Mouse (Mus musculus): ENCODE results near the gene Serpini1. TPM values are rescaled to one million over a fixed set of nuclear protein-coding genes. Genes with fewer than 3 reads are reported as not detected.
"Not testable (repeated sequence)": the region's sequence is repeated elsewhere in the genome, so short reads cannot be mapped to it uniquely, and the experiment has no call there.

Serpini1 gene
- polyA plus RNA-seq, 1 experiment = 0.72 TPM

GRCm38 (mm10) chr3:75651603-75652115, 94.3 kb downstream of the Serpini1 start:
- WGBS = 74% methylated on average over 2 of the region's 2 CpGs
- no peak overlapping the region for H3K4me3 ChIP-seq (ENCODE audit: extremely low read depth, insufficient read depth, insufficient read length)
- no peaks in the 10 kb centered on the region for H3K27me3 ChIP-seq (ENCODE audit: control insufficient read depth, insufficient read depth, low read length)
- no peak for DNase-seq (ENCODE audit: low read depth in 1 of 2, low spot score in 2 of 2)
- H3K36me3 ChIP-seq (ENCODE audit: control insufficient read depth, insufficient read depth, low read length) = no peaks in the 10 kb centered on the region
- TF ChIP-seq POLR2A (IDR thresholded peaks at IDR 0.05; ENCODE audit: low read depth, low read length) (no peak), CTCF (IDR thresholded peaks at IDR 0.05; ENCODE audit: extremely low read depth, insufficient read depth, insufficient read length, insufficient replicate concordance) (no peak)
- no peak overlapping the region for H3K27ac ChIP-seq (ENCODE audit: insufficient read depth, low read length)
- peaks cover 2% of the 10 kb centered on the region; the same call in 1 of the 2 replicates for H3K4me1 ChIP-seq (ENCODE audit: control insufficient read depth, insufficient read depth, insufficient read length)

- H3K27ac ChIP-seq (ENCODE audit: insufficient read depth, low read length); H3K4me1 ChIP-seq (ENCODE audit: control insufficient read depth, insufficient read depth, insufficient read length); H3K27me3 ChIP-seq (ENCODE audit: control insufficient read depth, insufficient read depth, low read length); DNase-seq (ENCODE audit: low read depth in 1 of 2, low spot score in 2 of 2); H3K4me3 ChIP-seq (ENCODE audit: extremely low read depth, insufficient read depth, insufficient read length); H3K36me3 ChIP-seq (ENCODE audit: control insufficient read depth, insufficient read depth, low read length): not testable (repeated sequence)
- WGBS = 87% methylated on average over 4 of the region's 4 CpGs
Observed at GRCm38 (mm10) chr3:75653901-75654300, 96.6 kb downstream of the Serpini1 start.

- TF ChIP-seq CTCF (IDR thresholded peaks at IDR 0.05; ENCODE audit: extremely low read depth, insufficient read depth, insufficient read length, insufficient replicate concordance) (no peak), POLR2A (IDR thresholded peaks at IDR 0.05; ENCODE audit: low read depth, low read length) (no peak)
- 57% methylated on average over 6 of the region's 6 CpGs for WGBS
- peaks cover 2% of the 10 kb centered on the region; the same call in 1 of the 2 replicates for H3K4me1 ChIP-seq (ENCODE audit: control insufficient read depth, insufficient read depth, insufficient read length)
- H3K27me3 ChIP-seq (ENCODE audit: control insufficient read depth, insufficient read depth, low read length) = no peaks in the 10 kb centered on the region
- no peaks in the 10 kb centered on the region for H3K36me3 ChIP-seq (ENCODE audit: control insufficient read depth, insufficient read depth, low read length)
- peak overlapping the region; percentile 54; the same call in 1 of the 2 replicates for H3K27ac ChIP-seq (ENCODE audit: insufficient read depth, low read length)
- H3K4me3 ChIP-seq (ENCODE audit: extremely low read depth, insufficient read depth, insufficient read length) = no peak overlapping the region
- DNase-seq (ENCODE audit: low read depth in 1 of 2, low spot score in 2 of 2) = peak; percentile 19 to 31
Observed at GRCm38 (mm10) chr3:75655578-75656344, 98.4 kb downstream of the Serpini1 start.

- no peaks in the 10 kb centered on the region for H3K36me3 ChIP-seq (ENCODE audit: control insufficient read depth, insufficient read depth, low read length)
- TF ChIP-seq POLR2A (IDR thresholded peaks at IDR 0.05; ENCODE audit: low read depth, low read length) (no peak), CTCF (IDR thresholded peaks at IDR 0.05; ENCODE audit: extremely low read depth, insufficient read depth, insufficient read length, insufficient replicate concordance) (no peak)
- H3K27me3 ChIP-seq (ENCODE audit: control insufficient read depth, insufficient read depth, low read length) = no peaks in the 10 kb centered on the region
- no peak overlapping the region for H3K27ac ChIP-seq (ENCODE audit: insufficient read depth, low read length)
- H3K4me3 ChIP-seq (ENCODE audit: extremely low read depth, insufficient read depth, insufficient read length) = no peak overlapping the region
- 47% methylated on average over 3 of the region's 3 CpGs for whole genome bisulfite sequencing
- H3K4me1 ChIP-seq (ENCODE audit: control insufficient read depth, insufficient read depth, insufficient read length) = no peaks in the 10 kb centered on the region
- no peak for DNase-seq (ENCODE audit: low read depth in 1 of 2, low spot score in 2 of 2)
Observed at GRCm38 (mm10) chr3:75666962-75667361, 109.6 kb downstream of the Serpini1 start.

- WGBS = 75% methylated on average over 1 of the region's 1 CpGs
- H3K36me3 ChIP-seq (ENCODE audit: control insufficient read depth, insufficient read depth, low read length) = no peaks in the 10 kb centered on the region
- H3K27ac ChIP-seq (ENCODE audit: insufficient read depth, low read length) = no peak overlapping the region
- TF ChIP-seq POLR2A (IDR thresholded peaks at IDR 0.05; ENCODE audit: low read depth, low read length) (no peak), CTCF (IDR thresholded peaks at IDR 0.05; ENCODE audit: extremely low read depth, insufficient read depth, insufficient read length, insufficient replicate concordance) (no peak)
- DNase-seq (ENCODE audit: low read depth in 1 of 2, low spot score in 2 of 2) = no peak
- H3K4me1 ChIP-seq (ENCODE audit: control insufficient read depth, insufficient read depth, insufficient read length) = no peaks in the 10 kb centered on the region
- no peaks in the 10 kb centered on the region for H3K27me3 ChIP-seq (ENCODE audit: control insufficient read depth, insufficient read depth, low read length)
- H3K4me3 ChIP-seq (ENCODE audit: extremely low read depth, insufficient read depth, insufficient read length) = no peak overlapping the region
Observed at GRCm38 (mm10) chr3:75670425-75670824, 113.1 kb downstream of the Serpini1 start.

GRCm38 (mm10) chr3:75682881-75683280, 125.5 kb downstream of the Serpini1 start:
- Histone ChIP-seq H3K27ac (ENCODE audit: insufficient read depth, low read length) (no peak overlapping the region), H3K27me3 (ENCODE audit: control insufficient read depth, insufficient read depth, low read length) (no peaks in the 10 kb centered on the region), H3K36me3 (ENCODE audit: control insufficient read depth, insufficient read depth, low read length) (no peaks in the 10 kb centered on the region), H3K4me1 (ENCODE audit: control insufficient read depth, insufficient read depth, insufficient read length) (no peaks in the 10 kb centered on the region), H3K4me3 (ENCODE audit: extremely low read depth, insufficient read depth, insufficient read length) (no peak overlapping the region)
- DNase-seq (ENCODE audit: low read depth in 1 of 2, low spot score in 2 of 2) = no peak
- TF ChIP-seq POLR2A (IDR thresholded peaks at IDR 0.05; ENCODE audit: low read depth, low read length) = no peak
- no peak for TF ChIP-seq CTCF (IDR thresholded peaks at IDR 0.05; ENCODE audit: extremely low read depth, insufficient read depth, insufficient read length, insufficient replicate concordance)

GRCm38 (mm10) chr3:75686775-75687174, 129.4 kb downstream of the Serpini1 start:
- TF ChIP-seq CTCF (IDR thresholded peaks at IDR 0.05; ENCODE audit: extremely low read depth, insufficient read depth, insufficient read length, insufficient replicate concordance) (no peak), POLR2A (IDR thresholded peaks at IDR 0.05; ENCODE audit: low read depth, low read length) (no peak)
- Histone ChIP-seq H3K4me3 (ENCODE audit: extremely low read depth, insufficient read depth, insufficient read length) (no peak overlapping the region), H3K27ac (ENCODE audit: insufficient read depth, low read length) (no peak overlapping the region), H3K36me3 (ENCODE audit: control insufficient read depth, insufficient read depth, low read length) (no peaks in the 10 kb centered on the region), H3K27me3 (ENCODE audit: control insufficient read depth, insufficient read depth, low read length) (no peaks in the 10 kb centered on the region), H3K4me1 (ENCODE audit: control insufficient read depth, insufficient read depth, insufficient read length) (no peaks in the 10 kb centered on the region)
- 73% methylated on average over 2 of the region's 2 CpGs for WGBS
- no peak for DNase-seq (ENCODE audit: low read depth in 1 of 2, low spot score in 2 of 2)
